Mouse (Mus musculus) lung, postnatal 0 days (tissue): ENCODE measurements at regions not wholly inside any gene's neighbourhood (a gene's known extent, or its start where the extent isn't known, plus 50 kb on each side); places are given as distances from the start of the nearest gene placed in this dataset.
"Not testable (repeated sequence)": the region's sequence is repeated elsewhere in the genome, so short reads cannot be mapped to it uniquely, and the experiment has no call there.

Experiments
- ATAC-seq: fragments of 200-750 bp; cut with Nextera tagmentation; 2 replicates; pipeline ENCODE4 v1.8.0; 2017; ENCODE audit warnings: moderate library complexity
- DNase-seq: peaks from one replicate; pipeline ENCODE4 v3.0.0-alpha.2; 2016; ENCODE audit warnings: low spot score
- H3K27ac ChIP-seq: fragments of 300-500 bp; sonication (generic); 2 replicates; pipeline ENCODE4 v1.5.1; 2014; ENCODE audit warnings: antibody characterized with exemption, mild to moderate bottlenecking, low read length, mixed read lengths
- H3K27me3 ChIP-seq: fragments of 300-500 bp; sonication (generic); replicated peaks from 2 replicates; pipeline ENCODE4 v1.6.1; 2014; ENCODE audit warnings: low read length, mixed read lengths; ENCODE audit not compliant: insufficient read depth
- H3K36me3 ChIP-seq: fragments of 300-500 bp; sonication (generic); 2 replicates; pipeline ENCODE4 v1.6.1; 2014; ENCODE audit warnings: low read length, mixed read lengths; ENCODE audit not compliant: insufficient read depth
- H3K4me1 ChIP-seq: fragments of 300-500 bp; sonication (generic); 2 replicates; pipeline ENCODE4 v1.6.1; 2014; ENCODE audit warnings: antibody characterized with exemption, low read depth, low read length, mixed read lengths; ENCODE audit not compliant: insufficient read depth
- H3K4me2 ChIP-seq: fragments of 300-500 bp; sonication (generic); replicated peaks from 2 replicates; pipeline ENCODE4 v1.6.1; 2014; ENCODE audit warnings: low read depth, mild to moderate bottlenecking, low read length, moderate library complexity, mixed read lengths
- H3K4me3 ChIP-seq: fragments of 300-500 bp; sonication (generic); 2 replicates; pipeline ENCODE4 v1.5.1; 2014; ENCODE audit warnings: low read depth, low read length
- H3K9ac ChIP-seq: fragments of 300-500 bp; sonication (generic); replicated peaks from 2 replicates; pipeline ENCODE4 v1.6.1; 2014; ENCODE audit warnings: low read depth, mild to moderate bottlenecking
- H3K9me3 ChIP-seq: fragments of 300-500 bp; sonication (generic); 2 replicates; pipeline ENCODE4 v1.6.1; 2016; ENCODE audit warnings: low read length, mixed read lengths
- CTCF ChIP-seq: IDR thresholded peaks from 2 replicates; pipeline ENCODE4 v1.5.1; 2016; ENCODE audit warnings: antibody characterized with exemption, mild to moderate bottlenecking
- EP300 ChIP-seq: IDR thresholded peaks from 2 replicates; pipeline ENCODE4 v1.6.1; 2016; ENCODE audit warnings: antibody characterized with exemption, mild to moderate bottlenecking, control low read depth
- WGBS: fragments of 180-500 bp; shearing (Covaris S2); extraction: QIAGEN DNeasy Blood & Tissue Kit; methylation state at CpG from one replicate; pipeline ENCODE4 v1.1.7; 2014; 5-methylcytosine and 5-hydroxymethylcytosine counted together

DNA sequence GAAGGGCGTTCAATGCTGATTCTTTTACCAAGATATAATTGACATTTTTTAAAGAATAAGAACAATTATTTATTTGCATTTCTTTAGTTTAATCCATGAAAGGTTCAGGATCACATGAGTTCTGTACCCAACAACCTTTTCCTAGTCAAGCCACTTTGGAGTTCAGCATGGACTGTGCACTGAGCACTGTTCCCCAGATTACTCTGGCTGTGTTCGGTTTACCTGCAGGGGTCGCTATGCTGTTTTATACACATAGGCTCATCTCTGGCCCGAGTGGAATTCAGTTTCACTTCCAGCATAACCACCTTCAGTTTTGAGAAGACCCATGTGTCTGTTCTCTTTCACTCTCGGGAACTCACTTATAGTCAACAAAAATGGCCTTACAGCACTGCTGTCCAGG is 93.5 kb upstream of the Smarcad1 start:
- not testable (repeated sequence) for H3K9me3 ChIP-seq, H3K27ac ChIP-seq, ATAC-seq, H3K4me1 ChIP-seq, DNase-seq, H3K27me3 ChIP-seq, H3K36me3 ChIP-seq, H3K9ac ChIP-seq, H3K4me2 ChIP-seq, H3K4me3 ChIP-seq
- WGBS = 75% methylated on average over 5 of the region's 5 CpGs

DNA sequence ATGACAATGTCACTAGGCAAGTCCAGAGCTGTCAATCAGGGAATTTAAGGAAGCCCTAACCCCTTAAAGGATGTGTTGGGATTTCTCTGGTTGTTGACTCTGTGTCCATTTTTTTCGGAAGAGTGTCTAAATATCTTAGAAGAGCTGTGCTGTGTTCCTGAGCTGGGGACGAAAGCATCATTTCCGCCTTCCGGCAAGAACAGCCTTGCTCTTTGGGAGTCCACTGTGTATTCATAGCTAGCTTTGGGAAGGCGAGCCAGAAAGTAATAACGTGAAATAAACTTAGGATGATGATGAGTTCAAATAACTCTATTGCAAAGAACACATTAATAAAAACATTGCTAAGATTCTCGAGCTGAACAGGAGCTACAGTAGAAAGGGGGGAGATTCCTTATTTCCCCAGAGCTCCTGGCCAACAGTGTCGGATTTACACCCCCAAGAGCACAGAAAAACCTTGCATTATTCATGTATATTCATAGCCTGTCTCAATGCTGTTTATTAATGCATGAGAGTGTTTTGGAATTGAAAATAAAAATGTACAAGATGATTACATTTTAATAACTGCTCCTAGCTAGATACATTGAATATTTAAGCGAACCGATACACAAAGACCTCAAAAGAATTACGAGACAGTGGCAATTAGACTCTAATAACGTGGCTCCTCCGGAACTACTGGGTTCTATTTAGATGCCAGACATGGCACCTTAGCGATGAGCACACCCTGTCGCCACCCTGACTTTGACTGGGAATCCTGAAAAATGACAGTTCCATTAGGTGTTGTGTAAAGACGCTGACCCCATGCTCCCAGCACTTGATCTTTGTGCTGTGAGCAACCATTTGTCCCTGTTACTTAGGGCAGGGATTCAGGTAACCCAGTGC is 80.5 kb upstream of the Smarcad1 start:
- H3K27ac ChIP-seq = no peak overlapping the region
- H3K4me2 ChIP-seq = no peak overlapping the region
- H3K4me3 ChIP-seq = no peak overlapping the region
- DNase-seq (no peak), ATAC-seq (no peak)
- no peaks in the 10 kb centered on the region for H3K4me1 ChIP-seq
- H3K36me3 ChIP-seq = no peaks in the 10 kb centered on the region
- WGBS = 59% methylated on average over 16 of the region's 16 CpGs
- TF ChIP-seq EP300 (no peak), CTCF (no peak)
- no peaks in the 10 kb centered on the region for H3K27me3 ChIP-seq
- no peaks in the 10 kb centered on the region for H3K9me3 ChIP-seq
- H3K9ac ChIP-seq = no peak overlapping the region

DNA sequence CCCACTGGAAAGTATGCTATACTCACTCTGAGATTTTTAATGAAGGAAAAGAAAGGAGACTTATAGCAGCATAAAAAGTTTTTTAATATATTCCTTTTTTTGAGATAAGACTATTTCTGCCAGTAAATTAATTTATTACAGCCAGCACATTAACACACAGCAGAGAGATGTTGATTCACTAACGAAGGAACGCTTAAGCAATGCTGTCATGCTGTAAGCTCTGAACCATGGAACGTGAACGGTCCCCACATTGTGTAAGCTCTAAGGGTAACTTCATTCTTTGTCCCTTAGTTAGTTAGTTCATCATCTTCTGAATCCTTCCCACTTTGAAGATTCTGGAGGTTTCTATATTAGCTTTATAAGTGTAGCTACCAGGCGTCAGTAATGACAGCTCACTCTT is 79.8 kb upstream of the Smarcad1 start:
- WGBS = 72% methylated on average over 5 of the region's 5 CpGs
- TF ChIP-seq EP300 = no peak
- TF ChIP-seq CTCF = no peak
- Histone ChIP-seq H3K36me3 (no peaks in the 10 kb centered on the region), H3K9me3 (no peaks in the 10 kb centered on the region), H3K4me3 (no peak overlapping the region), H3K27ac (no peak overlapping the region), H3K4me2 (no peak overlapping the region), H3K9ac (no peak overlapping the region), H3K4me1 (no peaks in the 10 kb centered on the region), H3K27me3 (no peaks in the 10 kb centered on the region)
- no peak for DNase-seq
- no peak for ATAC-seq

DNA sequence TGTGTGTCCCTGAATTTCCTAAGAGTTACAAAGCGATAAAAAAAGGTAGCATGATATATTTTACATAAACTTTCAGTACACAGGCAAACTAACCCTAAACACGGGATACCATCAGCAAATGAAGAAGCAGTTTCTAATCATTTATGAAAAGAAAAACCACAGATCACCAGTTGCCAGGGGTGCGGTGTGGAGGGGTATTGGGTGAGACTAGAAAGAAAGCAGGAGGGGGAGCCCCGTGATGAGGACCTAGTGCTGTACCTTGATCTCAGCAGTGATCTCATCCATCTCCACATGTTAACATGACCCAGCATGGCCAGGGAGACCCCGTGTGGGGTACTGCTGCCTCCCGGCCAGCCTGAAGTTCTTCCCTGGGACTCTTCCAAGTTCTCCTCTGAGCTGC is 77.7 kb upstream of the Smarcad1 start:
- Histone ChIP-seq H3K9ac (no peak overlapping the region), H3K27me3 (no peaks in the 10 kb centered on the region), H3K4me1 (no peaks in the 10 kb centered on the region), H3K9me3 (no peaks in the 10 kb centered on the region), H3K36me3 (no peaks in the 10 kb centered on the region), H3K4me2 (no peak overlapping the region), H3K4me3 (no peak overlapping the region), H3K27ac (no peak overlapping the region)
- no peak for TF ChIP-seq EP300
- TF ChIP-seq CTCF = no peak
- no peak for ATAC-seq
- DNase-seq = no peak
- WGBS = 61% methylated on average over 6 of the region's 6 CpGs

DNA sequence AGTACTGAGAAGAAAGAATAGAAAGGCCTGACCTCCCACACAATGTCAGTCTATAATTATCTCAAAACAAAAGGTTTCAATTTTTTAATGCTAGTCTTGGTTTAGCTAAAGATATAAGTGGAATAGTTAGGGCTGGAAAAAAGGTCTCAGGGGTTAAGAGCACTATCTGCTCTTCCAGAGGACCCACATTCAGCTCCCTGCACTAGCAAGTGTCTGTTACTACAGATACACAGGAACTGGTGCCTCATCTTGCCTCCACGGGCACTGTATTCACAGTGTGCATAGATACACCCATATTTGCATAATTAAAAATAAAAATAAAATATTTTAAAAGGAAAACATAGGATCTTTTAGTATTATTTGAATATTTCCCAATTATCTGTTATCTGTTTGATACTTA is 77.2 kb upstream of the Smarcad1 start:
- Histone ChIP-seq H3K4me1 (no peaks in the 10 kb centered on the region), H3K27ac (no peak overlapping the region), H3K9ac (no peak overlapping the region), H3K36me3 (no peaks in the 10 kb centered on the region), H3K9me3 (no peaks in the 10 kb centered on the region), H3K27me3 (no peaks in the 10 kb centered on the region), H3K4me2 (no peak overlapping the region), H3K4me3 (no peak overlapping the region)
- ATAC-seq (no peak), DNase-seq (no peak)
- TF ChIP-seq CTCF (no peak), EP300 (no peak)
- 55% methylated on average over 1 of the region's 1 CpGs for WGBS

DNA sequence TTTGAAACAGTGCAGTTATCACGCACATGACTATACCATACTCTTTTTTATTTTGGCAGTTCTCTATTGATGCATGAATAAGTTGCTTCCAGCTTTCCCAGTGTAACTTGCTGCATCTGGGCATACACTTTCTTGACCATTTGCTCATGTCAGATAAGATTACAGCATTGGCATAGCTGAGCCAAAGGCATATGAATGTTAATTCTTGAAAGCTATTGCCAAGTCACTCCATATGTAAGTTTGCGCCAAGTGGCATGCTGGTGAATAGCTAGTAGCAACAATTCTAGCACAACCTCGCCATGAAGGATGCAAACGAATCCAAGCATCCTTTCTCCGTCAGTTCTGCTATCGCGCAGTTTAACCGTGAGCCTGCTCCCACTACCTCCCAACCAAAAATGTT is 72.2 kb upstream of the Smarcad1 start:
- H3K9me3 ChIP-seq = no peaks in the 10 kb centered on the region
- H3K4me1 ChIP-seq = no peaks in the 10 kb centered on the region
- H3K4me2 ChIP-seq = no peak overlapping the region
- TF ChIP-seq CTCF (no peak), EP300 (no peak)
- no peaks in the 10 kb centered on the region for H3K27me3 ChIP-seq
- no peak overlapping the region for H3K27ac ChIP-seq
- no peak overlapping the region for H3K4me3 ChIP-seq
- no peak overlapping the region for H3K9ac ChIP-seq
- H3K36me3 ChIP-seq = no peaks in the 10 kb centered on the region
- ATAC-seq (no peak), DNase-seq (no peak)
- WGBS = 83% methylated on average over 8 of the region's 8 CpGs

DNA sequence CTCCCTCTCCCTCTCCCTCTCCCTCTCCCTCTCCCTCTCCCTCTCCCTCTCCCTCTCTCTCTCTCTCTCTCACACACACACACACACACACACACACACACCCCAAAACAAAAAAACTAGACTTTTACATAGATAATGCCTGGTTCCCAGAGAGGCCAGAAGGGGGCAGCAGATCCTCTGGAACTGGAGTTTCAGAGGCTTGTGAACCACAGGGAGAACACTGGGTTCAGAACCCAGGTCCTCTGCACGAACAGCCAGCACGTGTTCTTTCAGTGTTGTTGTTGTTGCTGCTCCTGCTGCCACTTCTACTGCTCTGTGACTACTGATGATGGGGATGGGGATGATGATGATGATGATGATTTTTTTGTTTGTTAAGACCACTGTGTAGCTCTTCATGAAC is 68.4 kb upstream of the Smarcad1 start:
- no peak for DNase-seq
- no peak overlapping the region for H3K4me3 ChIP-seq
- no peak overlapping the region for H3K27ac ChIP-seq
- H3K9me3 ChIP-seq = no peaks in the 10 kb centered on the region
- H3K9ac ChIP-seq = no peak overlapping the region
- peak; percentile 54 for TF ChIP-seq CTCF
- TF ChIP-seq EP300 = no peak
- H3K4me2 ChIP-seq = no peak overlapping the region
- H3K27me3 ChIP-seq = no peaks in the 10 kb centered on the region
- no peaks in the 10 kb centered on the region for H3K36me3 ChIP-seq
- no peak for ATAC-seq
- H3K4me1 ChIP-seq = no peaks in the 10 kb centered on the region
- 25% methylated on average over 2 of the region's 2 CpGs for WGBS

DNA sequence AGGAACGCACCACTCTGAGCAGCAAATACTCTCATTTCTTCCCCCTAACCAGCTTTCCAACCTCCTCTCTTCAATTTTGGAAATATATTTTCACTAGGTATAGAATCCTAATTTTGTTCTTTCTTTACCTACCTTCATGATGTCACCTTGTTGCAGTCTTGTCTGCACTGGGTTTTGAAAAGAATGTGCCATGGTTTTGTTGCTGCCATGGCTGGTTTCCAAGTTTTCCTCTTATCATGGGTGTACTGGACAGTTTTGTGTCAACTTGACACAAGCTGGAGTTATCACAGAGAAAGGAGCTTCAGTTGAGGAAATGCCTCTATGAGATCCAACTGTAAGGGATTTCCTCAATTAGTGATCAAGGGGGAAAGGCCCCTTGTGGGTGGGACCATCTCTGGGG is 67.9 kb upstream of the Smarcad1 start:
- not testable (repeated sequence) for DNase-seq, H3K9me3 ChIP-seq, H3K27me3 ChIP-seq, H3K4me3 ChIP-seq, H3K27ac ChIP-seq, H3K36me3 ChIP-seq, H3K4me1 ChIP-seq, H3K4me2 ChIP-seq, ATAC-seq, H3K9ac ChIP-seq
- 88% methylated on average over 1 of the region's 1 CpGs for WGBS
